Mouse (Mus musculus) heart, postnatal 36 days (tissue): ENCODE measurements at regions not wholly inside any gene's neighbourhood (a gene's known extent, or its start where the extent isn't known, plus 50 kb on each side); places are given as distances from the start of the nearest gene placed in this dataset.

Experiments
- DNase-seq, 2 experiments: peaks; one replicate each; pipeline ENCODE4 v3.0.0; 2021 to 2022
- intact Hi-C: fragments of 180-260 bp; cut with DNase I; formaldehyde crosslinking; loops from one replicate; pipeline ENCODE4 v1.15.1; 2025

DNA sequence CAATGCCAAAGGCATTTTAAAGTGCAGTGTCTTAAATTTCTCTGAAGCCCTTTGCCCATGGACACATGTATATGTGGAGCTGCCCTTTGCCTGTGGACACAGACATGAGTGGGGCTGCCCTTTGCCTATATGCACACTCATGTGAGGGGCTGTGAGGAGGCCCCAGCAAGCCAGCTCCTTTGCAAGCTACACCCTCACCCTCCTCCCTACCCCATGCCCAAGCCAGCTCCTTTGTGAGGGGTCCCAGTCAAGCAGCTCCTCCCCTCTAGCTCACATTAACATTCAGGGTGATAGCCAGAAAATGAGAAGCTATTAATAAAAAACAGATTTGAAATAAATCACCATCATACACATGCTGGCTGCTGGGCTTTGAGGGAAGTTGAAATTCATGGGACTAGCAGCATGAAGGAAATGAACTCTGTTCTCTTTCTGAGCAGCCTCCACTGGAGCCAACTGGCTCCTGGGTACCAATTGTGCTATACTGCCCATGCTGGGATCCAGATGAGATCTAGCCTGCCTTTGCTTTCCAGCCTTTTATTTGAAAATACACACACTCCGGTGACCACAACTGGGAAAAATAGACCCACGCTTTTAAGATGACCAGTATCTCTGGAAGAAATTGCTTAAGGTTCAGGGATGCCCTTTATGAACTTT, 151.4 kb downstream of the Abcc12 start:
- intact Hi-C loops, result no loop called here
- DNase-seq, result no peak

DNA sequence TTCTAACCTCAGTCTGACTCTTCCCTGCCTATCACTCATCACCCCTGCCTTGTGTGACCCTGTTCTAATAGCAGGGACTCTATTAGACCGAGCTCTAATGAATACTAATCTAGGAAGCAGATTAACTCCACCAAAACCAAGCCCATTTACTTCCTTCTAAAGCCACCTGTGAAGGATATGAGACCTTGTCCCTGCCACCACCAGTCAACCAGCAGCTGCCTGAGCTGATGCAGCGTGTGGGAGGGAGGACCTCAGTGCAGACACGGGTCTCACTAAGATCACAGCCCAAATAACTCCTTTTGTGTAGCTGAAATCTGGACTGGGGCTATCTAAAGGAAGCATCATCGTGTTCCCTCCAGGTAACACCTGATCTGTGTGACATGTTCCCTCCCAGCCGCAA, 152.4 kb downstream of the Abcc12 start:
- intact Hi-C loops, result no loop called here

DNA sequence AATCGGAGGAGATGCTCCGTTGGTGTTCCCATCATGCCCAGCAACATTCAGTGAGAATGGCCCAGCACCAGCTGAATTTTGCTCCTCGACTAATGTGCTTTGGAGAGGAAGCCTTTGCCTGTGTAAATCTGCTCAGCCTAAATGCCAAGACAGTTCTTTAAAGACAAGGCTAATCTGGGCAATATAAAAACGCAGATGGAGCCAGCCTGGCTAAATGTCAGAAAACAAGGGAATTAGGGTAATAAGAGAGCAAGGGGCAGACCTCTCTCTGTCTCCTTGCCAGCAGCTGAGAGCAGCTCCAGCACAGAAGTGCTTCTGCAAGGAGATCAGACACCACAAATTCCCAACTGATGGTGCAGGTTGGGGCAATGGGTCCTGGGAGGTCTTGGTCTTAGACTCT, 154.4 kb downstream of the Abcc12 start:
- intact Hi-C loops, result no loop called here

More for the DNA sequence above, 152.4 kb downstream of the Abcc12 start:
- no peak for DNase-seq

DNA sequence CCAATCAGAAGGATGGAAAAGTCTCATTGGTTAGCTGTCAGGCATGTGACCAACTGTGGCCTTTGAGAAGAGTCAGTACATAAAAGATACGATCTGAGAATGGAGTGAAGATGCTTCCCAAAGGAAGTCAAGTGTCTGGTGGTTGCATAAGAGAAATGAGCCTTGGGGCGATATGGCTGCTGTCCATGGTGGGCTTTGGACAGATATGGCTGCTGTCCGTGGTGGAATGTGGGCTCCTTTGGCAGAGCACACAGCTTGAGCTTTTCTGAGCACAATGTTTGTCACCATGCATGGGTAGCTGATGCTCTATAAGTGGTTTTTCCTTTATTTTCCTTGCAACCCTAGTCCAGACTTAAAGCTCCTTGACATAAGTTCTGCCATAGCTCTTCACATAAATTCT, 155.1 kb downstream of the Abcc12 start:
- no peak for DNase-seq
- intact Hi-C loops, result no loop called here

More for the DNA sequence above, 154.4 kb downstream of the Abcc12 start:
- DNase-seq, result no peak

DNA sequence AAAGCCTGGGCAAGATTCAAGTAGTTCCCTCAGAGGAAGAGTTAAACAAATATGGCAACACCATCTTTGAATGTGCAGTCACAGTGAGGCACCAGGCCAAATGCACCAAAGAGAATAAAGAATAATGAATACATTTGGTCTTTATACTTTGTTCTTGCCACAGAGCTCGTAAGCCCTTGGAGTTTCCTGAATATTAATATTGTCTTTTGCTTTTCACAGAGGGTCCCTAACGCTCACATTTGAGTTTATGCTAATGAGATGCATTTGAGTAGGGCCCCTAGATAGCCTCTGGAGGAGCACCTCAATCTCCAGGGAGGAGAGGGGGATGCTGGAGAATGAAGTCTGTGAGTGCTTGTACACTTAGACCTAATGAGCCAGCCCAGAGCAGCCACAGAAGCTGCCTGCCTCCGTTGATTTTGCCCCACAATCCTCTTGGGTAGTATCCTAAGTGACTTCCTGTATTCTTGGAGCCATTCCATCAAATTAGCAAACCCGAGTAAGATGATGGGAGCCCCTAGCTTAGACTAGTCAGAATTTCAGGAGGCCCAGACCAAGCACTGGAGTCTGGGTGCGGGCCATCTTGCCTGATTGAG, 161.3 kb downstream of the Abcc12 start:
- intact Hi-C loops, result no loop called here
- DNase-seq, result no peak

DNA sequence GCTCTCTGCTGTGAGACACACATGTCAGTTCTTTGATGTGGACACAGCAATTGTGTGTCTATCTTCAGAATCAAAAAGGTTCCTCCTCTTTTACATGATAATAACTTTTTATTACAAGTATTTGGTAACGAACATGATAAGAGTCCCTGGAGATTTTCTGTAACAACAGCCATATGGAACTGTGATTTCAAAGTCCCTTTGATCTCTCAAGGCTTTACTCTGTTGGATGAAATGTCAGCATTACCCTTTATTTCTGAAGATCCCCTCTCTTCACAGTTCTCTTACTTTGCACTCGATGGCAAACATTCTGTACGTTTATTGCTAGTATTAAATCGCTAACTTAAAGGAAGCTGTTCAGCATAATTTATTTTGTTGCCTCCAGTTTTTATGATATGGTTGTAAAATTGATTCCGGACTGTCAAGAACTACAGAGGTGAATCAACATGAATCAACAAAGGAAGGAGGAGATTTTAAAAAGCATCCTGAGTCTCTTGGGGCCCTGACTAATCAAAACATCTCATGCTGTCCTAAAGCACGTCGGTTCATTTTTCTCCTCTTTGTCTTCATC, 162.0 kb downstream of the Abcc12 start:
- no peak for DNase-seq
- intact Hi-C loops, result no loop called here

DNA sequence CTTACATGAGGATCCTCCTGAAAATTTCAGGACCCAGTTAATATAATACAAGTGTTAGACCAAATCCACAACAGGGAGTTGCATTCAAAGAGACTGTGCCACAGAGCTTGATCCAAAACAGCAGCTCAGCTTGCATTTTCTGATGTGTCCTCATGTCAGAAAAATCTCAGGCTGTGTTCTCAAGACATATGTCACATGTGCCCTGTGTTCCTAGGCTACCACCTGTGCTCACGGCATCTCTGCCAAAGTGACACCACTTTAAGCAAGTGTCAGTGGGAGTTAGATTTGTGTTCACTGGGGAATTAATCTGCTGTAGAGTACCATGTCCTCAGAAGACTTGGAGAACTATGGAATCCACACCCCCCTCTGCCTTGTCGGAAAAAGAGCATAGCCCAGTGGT, 165.3 kb downstream of the Abcc12 start:
- intact Hi-C loops, result no loop called here
- DNase-seq, result no peak

DNA sequence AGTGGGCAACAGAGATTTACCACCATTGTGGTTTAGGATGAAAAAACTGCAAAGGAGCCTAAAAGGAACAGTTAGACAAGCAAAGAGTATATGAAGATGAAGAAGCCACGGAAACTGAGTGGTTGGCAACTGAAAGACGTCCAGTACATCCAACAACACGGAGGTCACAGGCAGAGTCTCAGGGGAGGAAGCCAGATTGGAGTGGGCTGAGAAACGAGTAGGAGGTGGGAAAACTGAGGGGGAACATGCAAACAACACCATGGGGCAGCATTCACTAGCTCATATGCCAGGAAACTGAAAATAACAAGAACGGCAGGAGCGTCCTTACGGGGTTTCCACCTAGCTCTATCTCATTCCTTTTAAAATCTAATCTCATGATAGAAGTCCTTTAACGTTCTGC, 169.3 kb downstream of the Abcc12 start:
- intact Hi-C loops, result no loop called here
- DNase-seq, result no peak

DNA sequence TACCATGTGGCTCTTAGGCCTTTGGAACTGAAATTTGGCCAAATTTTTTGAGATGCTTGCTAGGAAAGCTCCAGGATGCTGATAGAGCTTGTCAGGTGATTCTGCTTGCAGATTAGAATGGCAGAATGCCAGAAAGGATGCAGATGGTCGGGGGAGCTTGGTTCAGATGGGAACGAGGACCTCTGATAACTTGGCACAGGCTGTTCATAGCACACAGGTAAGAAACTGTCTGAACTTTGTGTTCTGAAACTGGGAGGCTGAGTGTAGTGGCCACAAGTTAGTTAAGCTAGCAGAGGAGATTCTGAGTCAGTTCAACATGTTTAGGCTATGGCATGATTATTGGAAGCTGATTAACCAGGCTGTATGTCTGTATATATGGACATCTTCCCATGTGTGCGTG, 174.3 kb downstream of the Abcc12 start:
- intact Hi-C loops, result no loop called here
- DNase-seq, result no peak

DNA sequence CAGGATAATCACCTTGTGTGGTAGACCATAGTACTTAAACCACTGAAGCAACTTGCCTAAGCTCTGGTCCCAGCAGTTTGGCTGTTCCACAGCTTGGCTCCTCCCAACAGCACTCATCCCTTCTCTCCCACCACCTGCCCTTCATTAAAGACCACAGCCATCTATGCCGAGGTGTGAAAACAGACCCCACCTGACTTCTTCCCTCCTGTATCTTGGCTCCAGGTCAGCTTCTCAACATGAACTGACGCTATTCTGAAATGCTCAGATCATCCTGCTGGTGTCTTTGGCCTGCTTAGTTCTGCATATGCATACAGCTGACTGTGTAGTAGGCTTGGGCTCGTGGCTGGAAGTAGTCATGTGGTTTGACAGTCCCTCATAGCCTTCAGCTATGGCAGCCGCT, 177.1 kb downstream of the Abcc12 start:
- DNase-seq, result no peak

DNA sequence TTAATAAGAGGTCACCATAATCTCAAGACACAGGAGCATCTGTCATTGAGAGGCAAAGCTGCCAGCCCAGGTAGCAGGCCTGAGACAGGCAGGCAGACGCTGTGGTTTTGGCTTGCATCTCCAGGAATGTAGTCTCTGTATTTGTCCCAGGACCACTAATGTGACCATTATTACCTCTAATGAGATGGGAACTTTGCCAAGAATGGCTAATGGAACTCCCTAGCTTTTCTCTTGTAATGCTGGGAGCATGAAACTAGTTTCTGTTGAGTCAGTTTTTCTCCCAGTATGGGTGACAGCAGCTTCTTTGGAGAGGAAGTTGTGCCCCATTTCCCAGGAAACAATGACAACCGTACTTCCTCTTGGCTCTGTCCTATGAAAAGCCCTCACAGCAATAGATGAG, 178.5 kb downstream of the Abcc12 start:
- DNase-seq, result no peak
- intact Hi-C loops, result no loop called here

More for the DNA sequence above, 177.1 kb downstream of the Abcc12 start:
- intact Hi-C loops, result no loop called here

DNA sequence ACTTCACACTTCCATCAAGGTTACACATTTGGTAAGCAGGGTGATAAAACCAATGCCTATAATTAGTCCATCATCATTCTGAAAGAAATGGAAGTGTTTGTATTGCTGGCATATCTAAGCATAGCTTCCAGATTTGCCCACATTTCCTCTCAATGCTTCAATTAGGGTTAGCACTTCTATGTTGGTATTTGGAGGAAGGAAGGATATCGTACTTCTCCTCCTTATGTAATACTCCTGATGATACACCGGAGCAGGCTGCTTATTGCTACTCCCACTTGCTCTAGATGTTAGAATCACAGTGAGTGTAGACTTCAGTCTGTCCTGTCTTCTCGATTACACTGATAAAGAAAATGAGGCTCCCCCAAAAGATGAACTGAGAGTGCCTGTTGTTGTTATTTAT, 185.4 kb downstream of the Abcc12 start:
- intact Hi-C loops, result no loop called here
- DNase-seq, result no peak

DNA sequence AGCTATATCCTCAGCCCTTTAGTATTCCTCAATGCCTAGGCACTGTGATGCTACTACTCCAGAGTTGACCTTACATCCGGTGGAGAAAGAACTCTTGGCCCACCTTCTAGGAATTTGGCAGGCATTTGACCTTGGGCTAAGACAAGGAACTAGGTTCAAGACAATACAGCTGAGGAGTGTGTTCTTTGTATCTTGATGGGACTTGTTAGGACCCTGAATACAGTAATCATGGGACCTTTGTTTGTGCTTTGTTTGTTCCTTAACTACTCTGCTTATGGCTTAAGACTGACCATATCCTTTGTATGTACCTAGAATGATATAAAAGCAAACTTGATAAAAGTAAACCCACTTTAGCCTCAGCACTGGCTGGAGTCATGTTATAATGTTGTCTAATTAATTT, 186.7 kb downstream of the Abcc12 start:
- intact Hi-C loops, result no loop called here
- no peak for DNase-seq

DNA sequence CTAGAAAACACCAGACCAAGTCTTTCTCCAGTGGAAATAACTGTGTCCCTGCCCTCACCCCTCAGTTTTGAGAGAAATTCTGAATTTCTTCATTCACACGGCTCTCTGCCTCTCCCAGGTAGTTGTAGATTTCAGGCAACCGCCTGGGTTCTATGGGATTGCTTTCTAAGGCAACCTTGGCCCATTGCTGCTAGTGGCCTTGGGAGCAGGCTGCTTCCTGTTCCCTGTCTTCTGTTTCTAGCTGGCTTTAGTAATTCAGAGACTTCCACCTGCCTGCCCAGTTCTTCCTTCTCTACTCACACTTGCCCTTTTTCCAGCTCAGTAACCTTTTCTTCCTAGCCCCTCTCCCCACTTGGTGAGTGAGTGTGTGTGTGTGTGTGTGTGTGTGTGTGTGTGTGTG, 187.1 kb downstream of the Abcc12 start:
- intact Hi-C loops, result no loop called here
- no peak for DNase-seq

DNA sequence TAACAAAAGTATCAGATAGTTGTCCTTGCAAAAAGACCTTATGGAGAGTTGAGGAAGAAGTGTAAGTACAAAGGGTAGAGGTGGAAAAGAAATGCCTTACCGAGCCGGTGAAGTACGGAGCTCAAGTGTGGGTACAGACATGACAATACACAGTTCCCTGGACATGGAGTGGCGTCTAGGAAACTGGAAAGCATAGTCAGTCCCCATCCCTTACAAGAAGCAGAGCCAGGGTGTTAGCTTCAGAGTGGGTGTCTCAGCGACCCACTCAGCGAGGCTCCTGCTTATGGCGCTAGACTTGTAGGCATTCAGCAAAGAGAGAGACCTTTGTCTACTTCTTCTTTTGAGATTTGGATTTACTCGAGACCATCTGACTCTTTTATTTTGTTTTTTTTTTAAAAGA, 189.8 kb downstream of the Abcc12 start:
- no peak for DNase-seq
- intact Hi-C loops, result no loop called here

DNA sequence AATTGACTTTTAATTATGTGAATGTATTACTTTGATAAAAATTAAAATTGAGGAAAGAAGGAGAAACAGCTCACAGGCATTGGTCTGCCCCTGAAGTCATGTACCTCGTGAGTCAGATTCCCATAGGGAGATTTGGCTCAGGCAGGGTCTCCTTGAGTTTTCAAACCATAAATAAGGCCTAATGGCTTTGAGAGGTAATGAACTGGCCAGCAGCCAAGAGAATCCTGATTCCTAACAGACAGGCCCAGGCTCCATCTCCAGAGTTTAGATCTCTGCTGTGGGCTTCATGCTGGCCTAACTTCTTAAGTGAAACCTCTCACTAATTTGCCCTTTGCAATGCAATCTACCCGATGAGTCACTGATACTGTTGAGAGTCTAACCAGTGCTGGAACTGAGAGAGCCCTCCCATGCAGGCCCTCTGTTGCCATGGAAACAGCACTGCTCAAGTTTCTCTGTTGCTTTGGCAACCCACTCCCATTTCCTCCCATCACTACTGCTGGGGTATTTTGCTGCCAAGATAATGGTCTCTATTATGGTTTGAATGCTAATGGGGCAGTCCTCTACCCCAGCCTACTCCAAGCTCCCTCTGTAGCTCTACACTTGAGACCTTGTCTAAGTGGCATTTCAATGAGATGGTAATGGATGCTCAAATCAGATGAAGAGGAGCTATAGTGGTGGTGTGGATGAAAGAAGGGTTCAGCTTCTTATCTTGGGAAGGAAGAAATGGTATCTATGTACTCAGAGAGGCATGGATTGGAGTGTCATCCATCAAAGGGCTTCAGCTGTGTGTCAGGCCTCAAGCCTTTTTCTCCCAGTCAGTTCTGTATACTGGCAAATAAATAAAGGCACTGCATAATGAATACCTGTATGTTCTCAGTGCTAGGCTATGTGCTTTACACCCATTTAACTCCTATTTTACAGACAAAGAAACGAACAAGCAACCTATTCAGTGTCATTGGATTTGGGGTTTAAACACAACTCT, 190.5 kb downstream of the Abcc12 start:
- intact Hi-C loops, result no loop called here
- DNase-seq, result no peak

DNA sequence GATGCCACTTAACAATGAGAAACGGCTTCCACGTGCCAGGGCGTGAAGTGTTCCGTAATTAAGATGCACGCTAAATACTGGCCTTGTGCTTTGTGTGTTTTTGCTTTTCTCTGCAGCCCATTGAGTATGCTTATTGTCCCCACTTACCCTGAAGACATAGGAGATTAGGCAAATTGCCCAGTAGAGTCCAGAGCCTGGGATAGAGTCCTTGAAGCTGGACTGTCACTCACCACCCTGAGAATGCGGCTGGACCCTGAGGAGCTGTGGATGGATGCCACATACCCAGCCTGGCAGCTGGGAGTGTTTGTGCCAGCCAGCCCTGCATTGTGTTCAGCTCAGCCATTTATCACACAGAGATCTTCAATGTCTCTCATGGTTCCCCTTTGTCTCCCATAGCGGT, 195.2 kb downstream of the Abcc12 start:
- intact Hi-C loops, result no loop called here
- DNase-seq, result no peak

DNA sequence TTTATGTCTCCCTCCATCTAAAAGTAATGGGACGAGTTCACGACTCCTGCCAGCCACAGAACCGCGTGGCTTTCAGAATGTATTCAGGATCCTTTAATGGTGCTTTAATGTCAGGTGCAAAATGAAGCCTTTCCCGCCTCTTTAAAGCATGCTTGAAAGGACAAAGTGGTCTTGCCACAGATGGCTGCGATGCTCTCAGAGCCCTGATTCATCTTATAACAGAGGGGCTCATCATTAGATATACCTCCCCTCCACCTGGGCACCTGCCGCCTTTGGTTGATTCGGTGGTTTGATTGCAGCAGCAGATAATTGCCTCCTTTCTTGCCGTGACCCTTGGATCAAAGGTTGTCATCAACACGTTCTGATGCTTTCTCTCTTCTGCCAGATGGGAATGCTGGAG, 198.5 kb downstream of the Abcc12 start:
- no peak for DNase-seq

DNA sequence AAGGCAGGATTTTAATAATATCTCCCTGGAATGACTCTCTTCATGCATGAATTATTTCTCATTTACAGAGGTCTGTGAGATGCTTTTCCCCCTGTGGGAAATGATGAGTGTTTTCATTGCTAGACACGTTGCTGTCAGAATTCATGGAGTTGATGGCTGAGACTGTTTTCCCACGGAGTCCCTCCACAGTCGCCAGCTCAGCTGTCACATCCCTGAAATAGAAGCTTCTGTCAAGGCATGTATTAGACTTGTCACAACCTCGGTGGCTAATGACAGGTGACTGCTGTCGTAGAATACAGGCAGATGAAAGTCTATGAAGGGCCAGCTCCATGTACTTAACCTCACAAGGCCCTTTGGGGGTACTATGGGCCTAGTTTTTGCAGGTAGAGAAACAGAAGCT, 212.4 kb downstream of the Abcc12 start:
- no peak for DNase-seq
- intact Hi-C loops, result no loop called here

More for the DNA sequence above, 198.5 kb downstream of the Abcc12 start:
- intact Hi-C loops, result no loop called here

DNA sequence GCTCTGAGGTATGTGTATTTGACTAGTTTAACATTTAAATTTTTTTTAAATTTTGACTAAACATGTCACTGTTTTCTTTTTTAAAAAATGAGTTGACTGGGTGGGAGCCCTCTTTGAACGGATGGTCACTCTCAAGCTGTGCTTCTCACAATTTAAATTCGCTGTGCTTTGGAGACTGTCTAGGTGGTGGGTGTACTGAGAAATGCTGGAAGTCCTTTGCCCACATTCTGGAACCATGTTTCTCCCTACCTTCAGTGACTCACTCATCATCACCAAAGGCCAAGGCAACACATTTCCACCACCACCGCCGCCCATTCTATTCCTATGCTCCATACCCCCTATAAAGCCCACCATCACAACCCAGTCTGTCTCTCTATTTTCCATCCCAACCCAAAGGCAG, 213.8 kb downstream of the Abcc12 start:
- DNase-seq, result no peak
- intact Hi-C loops, result no loop called here

DNA sequence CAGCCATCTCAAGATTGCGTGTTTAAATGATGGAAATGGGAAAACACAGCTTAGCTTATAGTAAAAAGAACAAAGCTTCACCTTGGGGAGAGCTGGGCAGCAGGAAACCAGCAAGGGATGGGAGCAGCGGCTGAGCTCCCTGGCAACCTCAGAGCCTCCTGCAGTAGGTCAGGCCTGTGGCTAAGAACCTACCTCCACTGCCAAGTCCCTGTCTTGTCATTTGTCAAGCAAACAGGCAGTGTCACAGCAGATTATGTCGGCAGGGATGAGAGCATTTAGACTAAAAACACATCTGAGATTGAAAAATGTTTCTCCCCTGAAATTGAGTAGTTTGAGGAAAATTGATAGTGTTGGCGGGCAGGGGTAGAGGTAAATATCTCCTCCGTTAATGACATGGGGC, 214.8 kb downstream of the Abcc12 start:
- intact Hi-C loops, result no loop called here
- no peak for DNase-seq
